Mouse (Mus musculus) heart, postnatal 14 days (tissue): Measurements from ENCODE around the gene Gm20736. TPM values are rescaled to one million over a fixed set of nuclear protein-coding genes. Genes with fewer than 3 reads are reported as not detected.
"Not testable (repeated sequence)": the region's sequence is repeated elsewhere in the genome, so short reads cannot be mapped to it uniquely, and the experiment has no call there.

Source experiments
- DNase-seq, 2 experiments: peaks; one replicate each; pipeline ENCODE4 v3.0.0; 2021 to 2022
- intact Hi-C: fragments of 180-260 bp; cut with DNase I; formaldehyde crosslinking; loops from one replicate; pipeline ENCODE4 v1.15.1; 2025
- long read RNA-seq, 2 experiments: library from polyadenylated mRNA; stranded (forward); transcript quantifications; one replicate each; pipeline ENCODE4 v2.0.0; 2021
- total RNA-seq, 2 experiments: library from RNA; stranded (reverse); gene quantifications; 2 replicates each; pipeline ENCODE4 v1.2.3; 2021

Gm20736 gene
- total RNA-seq, result not detected
- long read RNA-seq, experiment 1, result 0 reads
- long read RNA-seq, experiment 2, result 0 reads

GRCm38 (mm10) chrY:65377390-65377789, at the start of gene Gm20736:
Gene Gm20736, plus strand, starts transcription at chrY:65377690.
- not testable (repeated sequence) for DNase-seq

More at GRCm38 (mm10) chrY:65377390-65377789, at the start of gene Gm20736:
- intact Hi-C loops, result not testable (repeated sequence)

Other genes starting within 250 kb of the Gm20736 start
- not detected for gene Gm20924, start 170.2 kb upstream of the Gm20736 start, total RNA-seq